Mouse (Mus musculus) hindbrain, embryonic 14.5 days (tissue): ENCODE measurements around the gene Hebp2. TPM values are rescaled to one million over a fixed set of nuclear protein-coding genes. Genes with fewer than 3 reads are reported as not detected.
"Not testable (repeated sequence)": the region's sequence is repeated elsewhere in the genome, so short reads cannot be mapped to it uniquely, and the experiment has no call there.

Source experiments
- ATAC-seq: fragments of 200-750 bp; cut with Nextera tagmentation; 2 replicates; pipeline ENCODE4 v1.8.0; 2017; ENCODE audit warnings: moderate number of reproducible peaks, mild to moderate bottlenecking, moderate TSS enrichment, moderate library complexity; ENCODE audit not compliant: low FRiP score
- DNase-seq: peaks from one replicate; pipeline ENCODE4 v3.0.0-alpha.2; 2015; ENCODE audit warnings: low spot score
- H3K27ac ChIP-seq: fragments of 300-500 bp; sonication (generic); 2 replicates; pipeline ENCODE4 v1.5.1; 2014; ENCODE audit warnings: mild to moderate bottlenecking, moderate library complexity
- H3K27me3 ChIP-seq: fragments of 300-500 bp; sonication (generic); 2 replicates; pipeline ENCODE4 v1.6.1; 2014; ENCODE audit warnings: mild to moderate bottlenecking, low read length, mixed read lengths; ENCODE audit not compliant: control insufficient read depth, insufficient read depth
- H3K36me3 ChIP-seq: fragments of 300-500 bp; sonication (generic); replicated peaks from 2 replicates; pipeline ENCODE4 v1.6.1; 2014; ENCODE audit not compliant: control insufficient read depth, insufficient read depth
- H3K4me1 ChIP-seq: fragments of 300-500 bp; sonication (generic); replicated peaks from 2 replicates; pipeline ENCODE4 v1.6.1; 2014; ENCODE audit warnings: antibody characterized with exemption, low read length, mixed read lengths; ENCODE audit not compliant: control insufficient read depth, insufficient read depth
- H3K4me2 ChIP-seq: fragments of 300-500 bp; sonication (generic); replicated peaks from 2 replicates; pipeline ENCODE4 v1.6.1; 2014; ENCODE audit warnings: mild to moderate bottlenecking, moderate library complexity
- H3K4me3 ChIP-seq: fragments of 300-500 bp; sonication (generic); replicated peaks from 2 replicates; pipeline ENCODE4 v1.5.1; 2014; ENCODE audit warnings: mild to moderate bottlenecking, low read length
- H3K9ac ChIP-seq: fragments of 300-500 bp; sonication (generic); 2 replicates; pipeline ENCODE4 v1.6.1; 2014
- H3K9me3 ChIP-seq: fragments of 300-500 bp; sonication (generic); 2 replicates; pipeline ENCODE4 v1.6.1; 2016; ENCODE audit warnings: low read length; ENCODE audit not compliant: control insufficient read depth
- WGBS: fragments of 180-500 bp; shearing (Covaris S2); extraction: QIAGEN DNeasy Blood & Tissue Kit; methylation state at CpG from one replicate; pipeline ENCODE4 v1.1.7; 2014; 5-methylcytosine and 5-hydroxymethylcytosine counted together
- polyA plus RNA-seq: library from polyadenylated mRNA; unstranded; fragments of >200 nt; fragmentation: Nextera tagmentation; extraction: Ambion mirVana; gene quantifications from 2 replicates; pipeline ENCODE4 v1.2.1, GENCODE M21; 2014

Hebp2 gene
- polyA plus RNA-seq, result 13.5 and 14.2 TPM in 2 replicates

DNA sequence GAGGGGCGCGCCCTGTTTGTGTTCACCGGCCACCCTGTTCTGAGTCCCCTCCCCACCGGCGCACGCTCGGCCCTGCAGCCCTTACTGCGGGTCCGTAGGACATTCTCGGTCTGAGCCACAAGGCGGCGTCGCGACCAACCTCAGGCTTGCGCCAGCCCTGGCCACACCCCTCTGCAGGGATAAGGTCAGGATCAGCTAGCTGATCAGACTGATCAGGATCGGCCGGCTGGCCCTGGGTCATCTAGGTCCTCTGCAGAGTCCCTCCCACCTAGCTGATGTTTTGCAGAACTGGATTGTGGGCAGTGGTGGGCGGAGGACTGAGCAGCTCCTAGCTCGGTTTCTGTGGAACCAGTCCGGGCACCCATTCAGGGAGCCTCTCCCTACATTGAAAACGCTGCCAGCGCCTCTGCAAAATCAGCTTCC, at the start of gene Hebp2:
Hebp2 (minus strand) TSS at position 264 of the 423 bp plus-strand sequence.
- Histone ChIP-seq H3K4me1 (0 out of 2 replicates have a peak, but pooled peaks cover 10% of the 10 kb centered on the region), H3K9me3 (no peaks in the 10 kb centered on the region), H3K4me2 (peak within 1 kb of the TSS; percentile 75), H3K4me3 (peak within 1 kb of the TSS; percentile 54), H3K27me3 (no peaks in the 10 kb centered on the region), H3K27ac (no peak within 1 kb of the TSS), H3K9ac (peak within 1 kb of the TSS; percentile 72), H3K36me3 (no peaks in the 10 kb centered on the region)
- 0% methylated on average over 22 of the region's 22 CpGs for WGBS
- peak; percentile 80 for DNase-seq
- peak; percentile 92 for ATAC-seq

DNA sequence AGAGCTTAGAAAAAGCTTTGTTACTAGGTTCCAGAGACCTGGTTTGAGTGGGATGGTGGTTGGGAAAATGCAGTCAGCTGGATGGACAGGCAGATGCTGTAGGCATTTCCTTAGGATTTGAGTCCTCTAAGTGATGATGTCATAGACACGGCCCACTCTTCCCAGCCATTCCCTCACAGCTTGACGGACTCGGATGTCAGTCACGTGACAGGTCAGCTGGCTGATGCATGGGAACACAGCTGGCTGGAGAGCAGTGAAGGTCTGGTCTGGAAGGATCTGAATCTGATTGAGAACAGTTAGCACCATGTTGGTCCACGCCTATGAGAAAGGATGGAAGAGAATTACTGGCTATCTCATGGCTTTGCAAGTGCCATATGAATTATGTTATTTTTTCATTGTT, 43.6 kb upstream of the Hebp2 start:
- no peak overlapping the region for H3K4me2 ChIP-seq
- H3K9ac ChIP-seq, result no peak overlapping the region
- DNase-seq (no peak), ATAC-seq (no peak)
- H3K27me3 ChIP-seq, result no peaks in the 10 kb centered on the region
- no peak overlapping the region for H3K27ac ChIP-seq
- WGBS, result 92% methylated on average over 5 of the region's 5 CpGs
- no peaks in the 10 kb centered on the region for H3K4me1 ChIP-seq
- H3K9me3 ChIP-seq, result no peaks in the 10 kb centered on the region
- H3K4me3 ChIP-seq, result no peak overlapping the region
- H3K36me3 ChIP-seq, result peaks cover 59% of the 10 kb centered on the region

DNA sequence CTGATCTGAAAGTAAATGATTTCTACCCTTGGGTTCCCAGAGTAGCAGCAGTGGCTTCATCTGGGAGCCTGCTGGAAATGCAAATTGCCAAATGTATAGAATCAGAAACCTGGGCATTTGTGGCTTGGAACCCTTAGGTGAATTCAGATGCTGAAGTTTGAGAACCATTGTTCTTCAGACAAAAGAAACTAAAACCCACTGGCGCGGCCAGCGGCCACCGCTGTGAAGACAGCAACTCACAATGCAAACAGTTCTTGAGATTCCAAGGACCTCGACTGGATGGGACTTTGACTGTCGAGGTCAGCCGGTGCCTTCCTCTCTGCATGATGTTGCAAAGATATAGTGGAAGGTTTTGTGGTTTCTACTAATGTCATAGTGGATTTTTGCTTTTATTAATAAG, 38.3 kb upstream of the Hebp2 start:
- no peak for DNase-seq
- 4% methylated on average over 7 of the region's 7 CpGs for WGBS

DNA sequence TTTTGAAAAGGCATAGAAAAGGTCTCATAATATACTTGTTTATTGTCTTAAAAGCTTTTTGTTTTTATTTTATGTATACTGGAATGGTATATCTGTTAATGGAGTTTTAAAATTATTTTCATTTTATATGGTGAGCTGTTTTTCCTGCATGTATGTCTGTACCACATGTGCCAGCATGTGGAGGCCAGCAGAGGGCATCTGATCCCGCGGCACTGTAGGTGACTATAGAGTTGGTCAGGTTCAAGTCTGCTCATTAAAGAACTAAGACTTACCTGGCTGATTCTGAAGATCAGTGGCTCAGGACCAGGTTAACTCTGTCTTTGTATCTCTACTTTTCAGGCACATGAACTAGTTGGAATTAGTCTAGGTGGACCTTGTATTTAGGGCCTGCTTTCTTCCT, 26.7 kb upstream of the Hebp2 start:
- Histone ChIP-seq H3K4me2 (no peak overlapping the region), H3K36me3 (no peaks in the 10 kb centered on the region), H3K27ac (no peak overlapping the region), H3K4me1 (no peaks in the 10 kb centered on the region), H3K9me3 (no peaks in the 10 kb centered on the region), H3K9ac (no peak overlapping the region), H3K4me3 (no peak overlapping the region), H3K27me3 (no peaks in the 10 kb centered on the region)
- WGBS, result 58% methylated on average over 2 of the region's 2 CpGs
- ATAC-seq (no peak), DNase-seq (no peak)

More for the DNA sequence above, 38.3 kb upstream of the Hebp2 start:
- no peaks in the 10 kb centered on the region for H3K4me1 ChIP-seq
- no peaks in the 10 kb centered on the region for H3K27me3 ChIP-seq
- no peaks in the 10 kb centered on the region for H3K9me3 ChIP-seq
- H3K4me3 ChIP-seq, result no peak overlapping the region
- no peak overlapping the region for H3K9ac ChIP-seq
- H3K4me2 ChIP-seq, result no peak overlapping the region
- no peak overlapping the region for H3K27ac ChIP-seq
- H3K36me3 ChIP-seq, result peaks cover 16% of the 10 kb centered on the region; the same call in 1 of the 2 replicates
- ATAC-seq, result no peak

DNA sequence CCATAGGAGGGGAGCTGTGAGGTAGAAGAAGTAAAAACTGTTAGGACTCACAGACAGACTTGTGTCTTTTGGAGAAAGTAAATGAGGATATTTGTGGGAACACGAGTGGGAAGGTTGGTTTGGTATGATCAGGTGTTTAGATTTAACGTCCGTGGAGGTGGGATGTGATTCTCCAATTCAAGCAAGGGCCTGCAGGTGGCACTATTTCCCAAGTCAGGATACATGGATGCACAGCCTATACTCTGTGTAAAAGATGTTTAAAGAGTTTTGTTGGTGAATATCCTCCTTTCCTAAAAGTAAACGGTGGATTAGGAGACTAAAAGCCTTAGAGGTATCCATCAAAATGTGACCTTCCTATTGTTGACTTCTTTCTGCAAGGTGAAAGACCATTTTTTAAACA, 17.1 kb upstream of the Hebp2 start:
- 8% methylated on average over 4 of the region's 4 CpGs for WGBS

DNA sequence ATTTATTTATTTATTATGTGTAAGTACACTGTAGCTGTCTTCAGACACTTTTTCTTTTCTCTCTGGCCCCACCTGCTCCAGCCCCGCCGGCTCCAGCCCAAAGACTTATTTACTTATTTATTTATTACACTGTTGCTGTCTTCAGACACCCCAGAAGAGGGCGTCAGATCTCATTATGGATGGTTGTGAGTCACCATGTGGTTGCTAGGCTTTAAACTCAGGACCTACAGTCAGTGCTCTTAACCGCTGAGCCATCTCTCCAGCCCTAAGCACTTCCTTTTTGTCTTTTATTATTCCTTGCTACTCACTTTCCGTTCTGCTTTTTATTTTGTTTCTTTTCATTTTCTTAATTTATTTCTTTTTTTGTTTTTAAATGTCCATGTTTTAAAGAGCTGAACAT, 15.6 kb upstream of the Hebp2 start:
- Histone ChIP-seq H3K27me3 (no peaks in the 10 kb centered on the region), H3K4me2 (no peak overlapping the region), H3K27ac (no peak overlapping the region), H3K9me3 (no peaks in the 10 kb centered on the region), H3K4me3 (no peak overlapping the region), H3K36me3 (no peaks in the 10 kb centered on the region), H3K4me1 (no peaks in the 10 kb centered on the region), H3K9ac (no peak overlapping the region)
- DNase-seq, result no peak
- WGBS, result 48% methylated on average over 5 of the region's 5 CpGs
- ATAC-seq, result no peak

More for the DNA sequence above, 17.1 kb upstream of the Hebp2 start:
- H3K9me3 ChIP-seq, result no peaks in the 10 kb centered on the region
- H3K4me1 ChIP-seq, result no peaks in the 10 kb centered on the region
- no peak overlapping the region for H3K9ac ChIP-seq
- ATAC-seq (no peak), DNase-seq (peak; percentile 80)
- H3K4me3 ChIP-seq, result no peak overlapping the region
- H3K36me3 ChIP-seq, result no peaks in the 10 kb centered on the region
- H3K4me2 ChIP-seq, result no peak overlapping the region
- H3K27me3 ChIP-seq, result no peaks in the 10 kb centered on the region
- H3K27ac ChIP-seq, result no peak overlapping the region

DNA sequence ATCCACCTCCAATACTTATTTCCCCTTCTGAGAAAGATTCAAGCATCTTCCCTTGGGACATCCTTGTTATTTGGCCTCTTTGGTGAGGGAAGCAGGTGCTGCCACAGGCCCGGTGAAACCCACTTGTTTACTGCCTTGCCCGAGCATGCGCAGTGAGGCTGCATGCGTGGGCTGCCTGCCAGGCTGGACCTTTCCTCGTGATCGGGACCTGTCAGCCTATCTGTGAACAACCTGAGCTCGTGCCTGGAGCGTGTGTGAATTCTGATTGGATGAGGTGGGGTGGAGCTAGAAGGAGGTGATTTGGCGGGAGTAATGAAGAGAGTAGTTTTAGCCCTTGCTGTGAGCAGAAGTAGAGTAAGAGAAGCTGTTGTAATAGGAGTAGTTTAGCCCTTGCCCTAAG, 13.2 kb upstream of the Hebp2 start:
- not testable (repeated sequence) for H3K27me3 ChIP-seq, ATAC-seq
- WGBS, result 87% methylated on average over 9 of the region's 9 CpGs

DNA sequence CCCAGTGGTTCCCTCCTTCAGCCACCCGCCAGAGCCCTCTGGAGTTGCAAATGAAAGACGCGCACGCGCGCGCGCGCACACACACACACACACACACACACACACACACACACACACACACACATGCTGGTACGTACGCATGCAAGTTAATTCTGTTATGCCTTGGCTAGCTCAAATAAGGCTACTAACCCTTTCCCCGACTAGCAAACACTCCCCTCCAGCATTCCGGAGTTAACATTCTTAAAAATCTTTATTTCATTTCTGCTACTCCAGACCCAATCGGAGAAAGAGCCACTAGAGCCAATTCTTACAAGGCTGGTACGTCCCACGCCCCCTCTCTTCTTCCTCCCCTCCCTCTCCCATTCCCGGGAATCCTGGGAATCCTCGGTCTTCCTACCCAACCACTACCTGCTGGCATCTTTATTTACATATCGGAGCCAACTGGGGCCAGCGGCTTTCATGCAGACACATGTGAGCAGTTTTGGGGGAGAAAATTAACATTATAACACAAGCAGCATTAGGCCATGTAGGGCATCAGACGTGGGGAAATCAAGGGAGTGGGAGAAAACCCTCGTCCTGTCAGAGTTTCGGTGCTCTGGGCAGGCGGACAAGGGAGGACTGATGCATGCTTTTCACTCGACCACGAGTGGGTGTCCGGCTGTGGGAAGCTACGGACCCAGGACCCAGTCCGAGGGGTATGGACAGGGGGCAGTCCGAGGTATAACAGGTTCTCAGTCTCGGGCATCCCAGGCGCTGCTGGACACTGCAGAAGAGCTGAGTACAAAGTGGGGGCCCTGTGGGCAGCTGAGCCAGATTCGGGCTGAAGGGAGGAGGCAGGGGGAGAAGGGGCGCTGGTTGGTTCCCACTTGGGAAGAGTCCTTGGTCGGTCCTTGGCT, 3.7 kb upstream of the Hebp2 start:
- Histone ChIP-seq H3K9ac (peak overlapping the region; percentile 55), H3K9me3 (no peaks in the 10 kb centered on the region), H3K27ac (0 out of 2 replicates have a peak overlapping the region, but pooled peaks have one; percentile 21), H3K4me1 (0 out of 2 replicates have a peak, but pooled peaks cover 10% of the 10 kb centered on the region), H3K36me3 (no peaks in the 10 kb centered on the region), H3K4me3 (peak overlapping the region; percentile 36), H3K27me3 (no peaks in the 10 kb centered on the region), H3K4me2 (peak overlapping the region; percentile 63)
- 4% methylated on average over 30 of the region's 35 CpGs for WGBS
- DNase-seq (peak; percentile 64), ATAC-seq (peak; percentile 61; the same call in 1 of the 2 replicates)

More for the DNA sequence above, 13.2 kb upstream of the Hebp2 start:
- H3K27ac ChIP-seq, H3K36me3 ChIP-seq, H3K9ac ChIP-seq, H3K9me3 ChIP-seq, H3K4me1 ChIP-seq, DNase-seq, H3K4me2 ChIP-seq, H3K4me3 ChIP-seq: not testable (repeated sequence)

DNA sequence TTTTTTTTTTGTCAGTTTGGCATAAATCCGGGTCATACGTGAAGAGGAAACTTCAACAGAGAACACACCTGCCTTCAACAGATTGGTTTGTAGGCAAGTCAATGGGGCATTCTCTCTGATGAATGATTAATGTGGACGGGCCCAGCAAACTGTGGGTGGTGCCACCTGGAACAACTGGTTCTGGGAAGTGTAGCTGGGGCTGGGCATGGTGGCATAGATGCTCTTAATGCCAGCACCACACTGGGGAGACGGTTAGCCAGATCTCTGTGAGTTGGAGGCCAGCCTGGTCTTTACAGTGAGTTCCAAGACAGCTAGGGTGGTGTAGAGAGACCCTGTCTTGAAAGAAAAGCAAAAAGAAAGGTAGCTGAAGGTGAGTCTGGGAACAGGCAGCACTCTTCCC, 1.5 kb upstream of the Hebp2 start:
- Histone ChIP-seq H3K9ac (no peak overlapping the region), H3K27ac (no peak overlapping the region), H3K9me3 (no peaks in the 10 kb centered on the region), H3K4me2 (no peak overlapping the region), H3K27me3 (no peaks in the 10 kb centered on the region), H3K4me3 (no peak overlapping the region), H3K36me3 (no peaks in the 10 kb centered on the region), H3K4me1 (0 out of 2 replicates have a peak, but pooled peaks cover 10% of the 10 kb centered on the region)
- DNase-seq, result no peak
- ATAC-seq, result no peak
- WGBS, result 86% methylated on average over 4 of the region's 4 CpGs
